Mouse (Mus musculus) megakaryocyte, embryonic 14.5 days (primary cell): ENCODE results near the gene Cnbd2.

Experiments
- FLI1 ChIP-seq: IDR thresholded peaks from 2 replicates; pipeline ENCODE4 v1.6.1; 2012; ENCODE audit warnings: low read length, inconsistent platforms, mixed read lengths
- GATA1 ChIP-seq: IDR thresholded peaks from 3 replicates; pipeline ENCODE4 v1.6.1; 2012; ENCODE audit warnings: mixed read lengths, low read length, inconsistent platforms, borderline replicate concordance

DNA sequence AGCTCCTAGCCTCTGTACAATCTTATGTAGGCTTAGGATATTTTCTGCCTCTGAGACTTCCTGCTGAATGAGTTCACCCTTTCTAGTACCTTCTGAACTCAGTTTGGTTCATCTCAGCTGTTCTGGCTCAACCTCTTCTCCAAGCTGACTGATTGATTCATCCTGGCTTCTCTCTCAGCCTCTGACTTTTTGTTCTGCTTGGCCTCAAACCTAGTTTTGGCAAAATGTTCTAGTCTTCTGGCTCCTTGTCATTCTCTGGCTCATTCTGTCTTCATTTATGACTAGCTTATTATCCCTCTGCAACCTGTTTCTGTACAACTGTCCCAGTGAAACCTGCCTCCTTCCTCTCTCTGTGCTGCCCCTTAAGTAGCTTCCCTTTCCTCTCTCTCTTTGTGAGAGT lies 6.4 kb downstream of the Cnbd2 start:
- TF ChIP-seq GATA1 = no peak
- TF ChIP-seq FLI1 = no peak
